Mouse (Mus musculus) midbrain, embryonic 13.5 days (tissue): Measurements from ENCODE around the gene Cstf2t. TPM values are rescaled to one million over a fixed set of nuclear protein-coding genes. Genes with fewer than 3 reads are reported as not detected.
A peak's percentile ranks its signal among the peaks of the same experiment; 100 is the strongest.

Experiments
- ATAC-seq: fragments of 200-750 bp; cut with Nextera tagmentation; 2 replicates; pipeline ENCODE4 v1.8.0; 2017; ENCODE audit warnings: mild to moderate bottlenecking, moderate TSS enrichment, moderate library complexity
- H3K27ac ChIP-seq: fragments of 300-500 bp; sonication (generic); 2 replicates; pipeline ENCODE4 v1.5.1; 2015; ENCODE audit warnings: inconsistent platforms, mild to moderate bottlenecking, moderate library complexity
- H3K27me3 ChIP-seq: fragments of 300-500 bp; sonication (generic); 2 replicates; pipeline ENCODE4 v1.6.1; 2015; ENCODE audit warnings: mild to moderate bottlenecking, inconsistent platforms
- H3K36me3 ChIP-seq: fragments of 300-500 bp; sonication (generic); 2 replicates; pipeline ENCODE4 v1.6.1; 2015; ENCODE audit warnings: mild to moderate bottlenecking, inconsistent platforms
- H3K4me1 ChIP-seq: fragments of 300-500 bp; sonication (generic); replicated peaks from 2 replicates; pipeline ENCODE4 v1.6.1; 2015; ENCODE audit warnings: inconsistent platforms
- H3K4me2 ChIP-seq: fragments of 300-500 bp; sonication (generic); replicated peaks from 2 replicates; pipeline ENCODE4 v1.6.1; 2015; ENCODE audit warnings: moderate library complexity, mild to moderate bottlenecking, inconsistent platforms
- H3K4me3 ChIP-seq: fragments of 300-500 bp; sonication (generic); replicated peaks from 2 replicates; pipeline ENCODE4 v1.5.1; 2015; ENCODE audit warnings: mild to moderate bottlenecking, inconsistent platforms
- H3K9ac ChIP-seq: fragments of 300-500 bp; sonication (generic); replicated peaks from 2 replicates; pipeline ENCODE4 v1.6.1; 2015; ENCODE audit warnings: mild to moderate bottlenecking, inconsistent platforms
- H3K9me3 ChIP-seq: fragments of 300-500 bp; sonication (generic); 2 replicates; pipeline ENCODE4 v1.6.1; 2016; ENCODE audit warnings: mild to moderate bottlenecking, inconsistent platforms
- WGBS: fragments of 180-500 bp; shearing (Covaris S2); methylation state at CpG from one replicate; pipeline ENCODE4 v1.1.7; 2015; 5-methylcytosine and 5-hydroxymethylcytosine counted together
- polyA plus RNA-seq: library from polyadenylated mRNA; unstranded; fragments of >200 nt; fragmentation: Nextera tagmentation; extraction: Ambion mirVana; gene quantifications from 2 replicates; pipeline ENCODE4 v1.2.1, GENCODE M21; 2015

Gene Cstf2t
- polyA plus RNA-seq, 1 experiment from 2014 or later = 79.6 TPM

DNA sequence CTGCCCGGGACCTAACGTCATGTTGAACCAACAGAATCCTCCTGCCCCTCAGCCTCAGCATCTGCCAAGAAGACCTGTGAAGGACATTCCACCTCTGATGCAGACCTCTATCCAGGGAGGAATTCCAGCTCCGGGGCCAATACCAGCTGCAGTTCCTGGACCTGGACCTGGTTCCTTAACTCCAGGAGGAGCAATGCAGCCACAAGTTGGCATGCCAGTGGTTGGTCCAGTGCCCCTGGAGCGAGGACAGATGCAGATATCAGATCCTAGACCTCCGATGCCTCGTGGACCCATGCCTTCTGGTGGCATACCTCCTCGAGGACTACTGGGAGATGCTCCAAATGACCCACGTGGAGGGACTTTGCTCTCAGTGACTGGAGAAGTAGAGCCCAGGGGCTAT is 1.1 kb downstream of the Cstf2t start:
- Histone ChIP-seq H3K27ac (no peak overlapping the region), H3K27me3 (no peaks in the 10 kb centered on the region; the same call in 1 of the 2 replicates), H3K9ac (peak overlapping the region; percentile 82; the same call in 1 of the 2 replicates), H3K4me1 (peaks cover 25% of the 10 kb centered on the region), H3K4me2 (peak overlapping the region; percentile 91), H3K4me3 (peak overlapping the region; percentile 80), H3K36me3 (peaks cover 38% of the 10 kb centered on the region), H3K9me3 (no peaks in the 10 kb centered on the region)
- ATAC-seq = no peak
- 95% methylated on average over 8 of the region's 8 CpGs for WGBS

DNA sequence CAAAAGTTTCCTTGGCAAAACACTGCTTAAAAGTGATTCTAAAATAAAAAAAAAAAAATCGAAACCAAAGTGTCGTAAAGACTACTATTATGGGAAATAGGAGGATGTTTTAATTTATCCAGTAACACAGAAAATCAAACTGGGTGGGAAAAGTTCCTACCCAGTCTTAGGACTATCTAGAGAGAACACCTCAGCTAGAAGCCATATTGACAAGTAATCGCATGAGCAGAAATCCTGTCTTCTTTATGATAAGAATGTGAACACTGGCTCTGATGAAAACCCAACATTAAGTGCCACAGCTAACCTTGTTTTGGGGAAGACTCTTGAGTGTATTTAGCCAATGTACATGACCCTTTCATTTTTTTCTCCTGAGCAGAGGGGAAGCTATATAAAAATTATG is 15.2 kb downstream of the Cstf2t start:
- H3K9me3 ChIP-seq = no peaks in the 10 kb centered on the region
- H3K9ac ChIP-seq = no peak overlapping the region
- H3K27ac ChIP-seq = no peak overlapping the region
- H3K4me2 ChIP-seq = no peak overlapping the region
- no peak for ATAC-seq
- H3K27me3 ChIP-seq = no peaks in the 10 kb centered on the region
- WGBS = 75% methylated on average over 3 of the region's 3 CpGs
- no peaks in the 10 kb centered on the region for H3K4me1 ChIP-seq
- H3K36me3 ChIP-seq = no peaks in the 10 kb centered on the region
- H3K4me3 ChIP-seq = no peak overlapping the region

DNA sequence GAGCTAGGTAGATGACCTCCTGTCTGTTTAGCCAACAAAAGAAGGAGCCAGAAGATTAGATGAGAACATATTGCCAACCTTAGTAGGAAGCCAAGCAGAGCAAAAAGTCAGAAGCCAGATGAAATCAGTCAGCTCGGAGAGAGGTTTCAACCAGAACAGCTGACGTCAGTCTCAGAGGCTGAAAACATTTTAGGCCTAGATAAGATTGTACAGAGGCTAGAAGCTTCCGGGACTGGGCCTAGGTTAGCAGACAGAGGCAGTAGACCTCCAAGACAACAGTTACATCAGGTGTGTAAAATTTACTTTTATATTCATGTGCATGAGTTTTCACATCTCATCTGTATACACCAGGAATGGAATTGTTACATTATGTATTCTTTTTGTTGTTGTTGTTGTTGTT is 16.7 kb downstream of the Cstf2t start:
- Histone ChIP-seq H3K9ac (no peak overlapping the region), H3K4me2 (no peak overlapping the region), H3K4me3 (no peak overlapping the region), H3K27me3 (no peaks in the 10 kb centered on the region), H3K36me3 (no peaks in the 10 kb centered on the region), H3K27ac (no peak overlapping the region), H3K4me1 (no peaks in the 10 kb centered on the region), H3K9me3 (no peaks in the 10 kb centered on the region)
- 93% methylated on average over 3 of the region's 3 CpGs for WGBS
- ATAC-seq = no peak

DNA sequence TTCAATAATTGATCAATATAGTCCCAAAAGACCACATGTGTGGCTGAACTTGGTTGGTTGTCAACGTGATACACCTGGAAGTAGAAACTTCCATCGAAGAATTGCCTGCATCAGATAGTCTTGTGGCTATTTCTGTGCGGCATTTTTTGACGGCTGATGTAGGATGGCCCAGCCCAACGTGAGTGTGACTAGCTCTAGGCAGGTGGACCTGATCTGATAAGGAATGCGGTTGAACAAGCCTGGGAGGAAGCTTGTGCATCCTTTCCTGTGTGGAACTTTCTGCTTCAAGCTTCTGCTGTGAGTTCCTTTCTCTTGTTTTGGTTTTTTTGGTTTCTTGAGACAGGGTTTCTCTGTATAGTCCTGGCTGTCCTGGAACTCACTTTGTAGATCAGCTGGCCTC is 22.1 kb downstream of the Cstf2t start:
- H3K36me3 ChIP-seq = no peaks in the 10 kb centered on the region
- no peak for ATAC-seq
- H3K9me3 ChIP-seq = no peaks in the 10 kb centered on the region
- H3K9ac ChIP-seq = no peak overlapping the region
- H3K4me1 ChIP-seq = 0 out of 2 replicates have a peak, but pooled peaks cover 6% of the 10 kb centered on the region
- H3K27me3 ChIP-seq = no peaks in the 10 kb centered on the region
- no peak overlapping the region for H3K4me3 ChIP-seq
- H3K4me2 ChIP-seq = no peak overlapping the region
- H3K27ac ChIP-seq = no peak overlapping the region
- WGBS = 88% methylated on average over 6 of the region's 6 CpGs

DNA sequence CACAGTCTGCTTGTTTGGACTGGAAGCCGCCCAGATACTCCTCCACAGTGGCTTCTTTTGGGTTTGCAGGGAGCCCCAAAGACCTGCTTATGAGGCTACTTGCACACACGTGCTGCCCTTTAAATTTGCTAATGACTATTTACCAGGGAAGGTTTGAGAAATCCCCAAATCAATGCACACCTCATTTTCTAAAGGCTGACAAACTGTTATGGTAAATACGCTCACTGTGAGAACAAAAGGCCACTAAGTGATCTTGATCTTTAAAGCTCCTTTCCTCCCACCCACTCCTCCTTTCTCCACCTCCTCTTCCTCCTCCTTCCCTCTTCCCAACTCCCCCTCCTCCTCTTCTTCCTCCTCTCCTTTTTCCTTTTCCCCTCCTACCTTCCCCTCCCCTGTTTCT is 23.4 kb downstream of the Cstf2t start:
- no peak overlapping the region for H3K4me2 ChIP-seq
- H3K27me3 ChIP-seq = no peaks in the 10 kb centered on the region
- H3K27ac ChIP-seq = no peak overlapping the region
- H3K36me3 ChIP-seq = no peaks in the 10 kb centered on the region
- no peak for ATAC-seq
- no peaks in the 10 kb centered on the region for H3K9me3 ChIP-seq
- no peak overlapping the region for H3K9ac ChIP-seq
- WGBS = 32% methylated on average over 3 of the region's 3 CpGs
- H3K4me1 ChIP-seq = 0 out of 2 replicates have a peak, but pooled peaks cover 6% of the 10 kb centered on the region
- no peak overlapping the region for H3K4me3 ChIP-seq

DNA sequence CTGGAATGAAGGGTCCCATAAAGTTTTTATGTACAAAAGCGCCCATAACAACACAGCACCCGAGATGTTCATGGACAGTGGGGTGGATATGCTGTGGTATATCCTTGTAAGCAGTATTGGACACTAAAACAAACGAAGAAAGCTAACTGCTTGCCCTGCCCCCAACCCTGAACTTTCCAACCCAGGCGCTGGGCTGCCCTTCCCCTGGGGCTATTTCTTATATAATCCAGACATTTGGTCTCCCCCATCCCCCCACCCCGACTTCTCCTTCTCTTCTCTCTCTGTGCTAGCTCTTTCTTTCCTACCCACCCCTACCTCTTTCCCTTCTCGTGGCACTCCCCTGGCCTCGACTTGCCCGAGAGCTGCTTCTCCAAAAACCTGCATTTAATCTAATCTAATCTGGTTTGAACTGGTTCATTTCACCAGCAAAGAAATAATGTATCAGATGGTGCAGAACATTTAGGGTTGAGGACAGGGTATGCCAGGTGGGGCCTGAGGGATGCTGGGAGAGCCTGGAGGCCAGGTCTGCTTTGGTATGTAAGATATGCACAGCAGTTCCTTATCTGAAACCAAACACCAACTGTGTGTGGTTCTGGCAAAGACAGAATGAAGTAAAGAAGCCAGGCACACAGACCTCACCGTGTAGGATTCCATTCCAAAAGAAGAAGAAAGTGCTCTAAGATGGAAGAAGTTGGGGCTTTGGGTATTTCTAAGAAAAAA is 24.4 kb downstream of the Cstf2t start:
- ATAC-seq = no peak

DNA sequence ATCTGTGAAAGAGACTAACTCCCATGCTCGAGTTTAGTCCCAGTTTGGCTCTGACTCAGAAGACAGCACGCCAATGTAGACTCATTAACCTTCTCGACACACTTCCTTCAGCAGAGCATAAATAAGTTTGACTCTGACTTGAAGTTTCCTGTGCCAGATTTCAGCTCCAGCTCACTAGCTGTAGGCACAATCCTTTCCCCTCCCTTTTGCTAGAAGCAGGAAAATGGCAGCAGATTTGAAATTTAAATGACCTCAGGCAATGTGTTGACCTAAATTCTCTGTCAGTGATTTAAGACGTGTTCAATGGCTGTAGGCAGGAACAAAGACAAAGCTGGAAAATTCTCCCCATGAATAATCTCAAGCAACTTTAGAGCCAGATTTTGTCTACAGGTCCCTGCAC is 32.1 kb downstream of the Cstf2t start:
- Histone ChIP-seq H3K9ac (no peak overlapping the region), H3K4me1 (no peaks in the 10 kb centered on the region), H3K4me2 (no peak overlapping the region), H3K9me3 (no peaks in the 10 kb centered on the region), H3K27me3 (no peaks in the 10 kb centered on the region), H3K27ac (no peak overlapping the region), H3K36me3 (no peaks in the 10 kb centered on the region), H3K4me3 (no peak overlapping the region)
- 39% methylated on average over 4 of the region's 4 CpGs for WGBS
- ATAC-seq = 0 out of 2 replicates have a peak, but pooled peaks have one; percentile 34

More for the DNA sequence above, 24.4 kb downstream of the Cstf2t start:
- Histone ChIP-seq H3K4me1 (0 out of 2 replicates have a peak, but pooled peaks cover 6% of the 10 kb centered on the region), H3K9me3 (no peaks in the 10 kb centered on the region), H3K9ac (no peak overlapping the region), H3K36me3 (no peaks in the 10 kb centered on the region), H3K4me3 (no peak overlapping the region), H3K4me2 (no peak overlapping the region), H3K27ac (no peak overlapping the region), H3K27me3 (no peaks in the 10 kb centered on the region)
- 44% methylated on average over 9 of the region's 9 CpGs for WGBS

DNA sequence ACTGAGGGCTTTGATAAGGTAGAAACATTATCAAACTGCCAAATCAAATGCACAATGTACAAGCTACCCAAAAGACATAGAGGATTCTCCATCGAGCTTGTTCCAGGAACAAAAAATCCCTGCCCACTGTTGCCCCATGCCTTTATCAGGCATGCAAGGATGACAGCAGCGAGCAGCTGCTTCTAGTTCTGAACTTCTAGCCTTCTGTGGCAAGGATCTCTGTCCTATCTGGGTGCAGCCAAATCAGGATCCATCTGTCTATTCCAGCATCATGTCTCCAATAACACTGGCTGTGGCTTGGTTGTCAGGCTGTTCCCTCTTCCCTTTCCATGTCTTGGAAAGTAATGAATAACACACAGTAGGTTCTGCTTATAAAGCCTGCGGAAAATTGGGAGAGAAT is 42.0 kb downstream of the Cstf2t start:
- Histone ChIP-seq H3K36me3 (no peaks in the 10 kb centered on the region), H3K4me1 (no peaks in the 10 kb centered on the region), H3K9me3 (no peaks in the 10 kb centered on the region), H3K4me2 (no peak overlapping the region), H3K27me3 (no peaks in the 10 kb centered on the region), H3K27ac (no peak overlapping the region), H3K4me3 (no peak overlapping the region), H3K9ac (no peak overlapping the region)
- ATAC-seq = no peak
- 92% methylated on average over 3 of the region's 3 CpGs for WGBS

DNA sequence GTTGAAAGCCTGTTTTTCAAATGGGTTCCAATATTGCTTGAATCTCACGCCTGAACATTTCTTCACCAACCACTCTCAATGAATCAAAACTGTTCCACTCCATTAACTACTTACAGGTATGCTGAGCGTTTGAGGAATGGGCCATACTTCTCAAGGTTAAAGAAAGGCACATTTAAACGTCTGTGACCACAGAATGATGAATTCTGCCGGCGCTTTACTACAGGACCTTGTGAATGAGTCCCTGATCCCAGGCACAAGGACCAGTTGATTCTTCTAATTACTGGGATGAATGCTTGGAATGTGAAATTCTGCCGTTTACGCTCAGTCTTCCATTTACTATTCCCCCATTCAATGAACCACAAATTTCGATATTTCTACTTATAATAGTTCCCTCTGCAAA is 50.0 kb downstream of the Cstf2t start:
- Histone ChIP-seq H3K9me3 (no peaks in the 10 kb centered on the region), H3K9ac (no peak overlapping the region), H3K27me3 (no peaks in the 10 kb centered on the region), H3K27ac (no peak overlapping the region), H3K4me3 (no peak overlapping the region), H3K4me2 (no peak overlapping the region), H3K4me1 (no peaks in the 10 kb centered on the region), H3K36me3 (no peaks in the 10 kb centered on the region)
- ATAC-seq = no peak
- WGBS = 89% methylated on average over 8 of the region's 8 CpGs

DNA sequence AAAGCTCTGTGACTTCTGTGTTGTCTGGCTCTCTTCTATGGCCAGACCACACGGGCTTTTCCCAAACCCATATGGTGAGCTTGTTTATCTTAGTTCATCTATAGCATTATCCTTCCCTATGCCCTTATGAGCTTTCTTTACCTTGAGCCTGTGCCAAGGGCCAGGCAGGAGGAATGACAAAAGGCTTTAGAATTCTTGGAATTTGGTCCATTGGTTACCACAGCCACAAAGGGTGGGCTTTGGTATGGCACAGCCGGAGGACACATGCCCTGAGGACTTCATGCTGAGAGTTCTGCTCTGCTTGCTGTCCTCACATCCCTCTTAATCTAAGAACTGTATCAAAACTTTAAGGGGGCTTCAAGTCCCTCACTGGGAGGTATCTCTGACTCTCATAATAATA is 53.7 kb downstream of the Cstf2t start:
- H3K4me1 ChIP-seq = no peaks in the 10 kb centered on the region
- no peak overlapping the region for H3K27ac ChIP-seq
- WGBS = 13% methylated on average over 2 of the region's 2 CpGs
- H3K4me3 ChIP-seq = no peak overlapping the region
- H3K9me3 ChIP-seq = no peaks in the 10 kb centered on the region
- ATAC-seq = 0 out of 2 replicates have a peak, but pooled peaks have one; percentile 27
- no peaks in the 10 kb centered on the region for H3K27me3 ChIP-seq
- H3K36me3 ChIP-seq = no peaks in the 10 kb centered on the region
- H3K9ac ChIP-seq = no peak overlapping the region
- H3K4me2 ChIP-seq = no peak overlapping the region
